Mouse (Mus musculus) G1E (cell line): ENCODE data around the gene Olfr69. TPM values are rescaled to one million over a fixed set of nuclear protein-coding genes. Genes with fewer than 3 reads are reported as not detected.
A peak's percentile ranks its signal among the peaks of the same experiment; 100 is the strongest.
"Not testable (repeated sequence)": the region's sequence is repeated elsewhere in the genome, so short reads cannot be mapped to it uniquely, and the experiment has no call there.

ENCODE experiments used
- ATAC-seq: 2 replicates; pipeline ENCODE4 v1.8.0; 2016; ENCODE audit warnings: mild to moderate bottlenecking; ENCODE audit not compliant: insufficient number of reproducible peaks, poor library complexity, low FRiP score, severe bottlenecking; ENCODE audit errors: extremely low read depth
- DNase-seq: peaks from one replicate; pipeline ENCODE4 v3.0.0; 2012; ENCODE audit warnings: low spot score
- H3K27me3 ChIP-seq: 2 replicates; pipeline ENCODE4 v1.6.1; 2012; ENCODE audit warnings: mild to moderate bottlenecking, low read length, inconsistent platforms; ENCODE audit not compliant: insufficient read depth
- H3K36me3 ChIP-seq: replicated peaks from 2 replicates; pipeline ENCODE3; 2012; ENCODE audit warnings: mild to moderate bottlenecking, inconsistent platforms
- H3K4me1 ChIP-seq: 2 replicates; pipeline ENCODE4 v1.6.1; 2012; ENCODE audit warnings: low read depth, low read length, inconsistent platforms, mixed read lengths; ENCODE audit not compliant: insufficient read depth
- H3K4me3 ChIP-seq: 2 replicates; pipeline ENCODE4 v1.5.1; 2012; ENCODE audit warnings: low read depth, mild to moderate bottlenecking, inconsistent platforms, low read length, moderate library complexity, mixed read lengths
- H3K9me3 ChIP-seq: replicated peaks from 2 replicates; pipeline ENCODE4 v1.6.1; 2012; ENCODE audit warnings: inconsistent platforms
- CTCF ChIP-seq: IDR thresholded peaks from 2 replicates; pipeline ENCODE4 v1.5.1; 2012; ENCODE audit warnings: low read depth, low read length, inconsistent platforms, mixed read lengths
- GATA1 ChIP-seq: IDR thresholded peaks from 2 replicates; pipeline ENCODE4 v1.6.1; 2012; ENCODE audit warnings: borderline replicate concordance, low read length, inconsistent platforms, mixed read lengths
- GATA2 ChIP-seq: IDR thresholded peaks from 2 replicates; pipeline ENCODE4 v1.6.1; 2012; ENCODE audit warnings: low read depth, low read length, inconsistent platforms, borderline replicate concordance
- POLR2AphosphoS5 ChIP-seq: IDR thresholded peaks from 2 replicates; pipeline ENCODE4 v1.6.1; 2012; ENCODE audit warnings: low read depth, low read length, inconsistent platforms; ENCODE audit not compliant: insufficient replicate concordance
- TAL1 ChIP-seq: conservative IDR thresholded peaks from 2 replicates; pipeline ENCODE4 v1.6.1; 2012; ENCODE audit warnings: low read depth, low read length, inconsistent platforms, mixed read lengths
- polyA plus RNA-seq: library from polyadenylated mRNA; stranded (reverse); fragments of >175 nt; gene quantifications from 2 replicates; pipeline ENCODE4 v1.2.3, GENCODE M21; 2012
- total RNA-seq, 2 experiments: library from RNA; stranded (forward) in 1 of 2; stranded (reverse) in 1 of 2; fragments of 200-1000 nt in 1 of 2; fragments of >200 nt in 1 of 2; fragmentation: Nextera tagmentation in 1 of 2; gene quantifications; 2 replicates each; pipeline ENCODE4 v1.2.3; 2014 to 2017

Gene Olfr69
- total RNA-seq (2014; fragmentation: Nextera tagmentation) (not detected in 2 replicates), total RNA-seq (2017) (not detected in 2 replicates), polyA plus RNA-seq (not detected in 2 replicates)

GRCm38 (mm10) chr7:103771494-103771893 is at the start of gene Olfr69:
Gene Olfr69, minus strand, starts transcription at chr7:103771594.
- DNase-seq (no peak), ATAC-seq (no peak)
- no peaks in the 10 kb centered on the region for H3K9me3 ChIP-seq
- no peak within 1 kb of the TSS for H3K4me3 ChIP-seq
- H3K27me3 ChIP-seq: peaks cover 2% of the 10 kb centered on the region; the same call in 1 of the 2 replicates
- no peaks in the 10 kb centered on the region for H3K36me3 ChIP-seq
- no peaks in the 10 kb centered on the region for H3K4me1 ChIP-seq
- TF ChIP-seq POLR2AphosphoS5 (no peak), TAL1 (no peak), GATA1 (no peak), CTCF (no peak), GATA2 (no peak)

GRCm38 (mm10) chr7:103815085-103815484 is 43.7 kb upstream of the Olfr69 start:
- peaks cover 27% of the 10 kb centered on the region for H3K4me1 ChIP-seq
- H3K4me3 ChIP-seq, H3K36me3 ChIP-seq, DNase-seq, H3K27me3 ChIP-seq, ATAC-seq, H3K9me3 ChIP-seq: not testable (repeated sequence)

- DNase-seq (no peak), ATAC-seq (no peak)
- peaks cover 36% of the 10 kb centered on the region for H3K4me1 ChIP-seq
- no peaks in the 10 kb centered on the region for H3K27me3 ChIP-seq
- TF ChIP-seq GATA1: no peak
- no peak for TF ChIP-seq GATA2
- no peak for TF ChIP-seq TAL1
- TF ChIP-seq CTCF: no peak
- no peak for TF ChIP-seq POLR2AphosphoS5
- H3K36me3 ChIP-seq: no peaks in the 10 kb centered on the region
- no peaks in the 10 kb centered on the region for H3K9me3 ChIP-seq
- H3K4me3 ChIP-seq: peak within 1 kb of the TSS; percentile 27; the same call in 1 of the 2 replicates
These were observed 42.4 kb upstream of the Olfr69 start, which contains the start of gene Hbb-bt for GRCm38 (mm10) chr7:103813766-103814165. Gene Hbb-bt, minus strand, starts transcription at chr7:103813996.

- peaks cover 36% of the 10 kb centered on the region for H3K4me1 ChIP-seq
- not testable (repeated sequence) for DNase-seq, H3K36me3 ChIP-seq, H3K4me3 ChIP-seq, ATAC-seq, H3K9me3 ChIP-seq, H3K27me3 ChIP-seq
These were observed 41.8 kb upstream of the Olfr69 start for GRCm38 (mm10) chr7:103813152-103813551.

- H3K4me3 ChIP-seq: no peak overlapping the region; the same call in 1 of the 2 replicates
- TF ChIP-seq TAL1 (peak; percentile 53), GATA1 (no peak)
- no peaks in the 10 kb centered on the region for H3K9me3 ChIP-seq
- peaks cover 37% of the 10 kb centered on the region for H3K4me1 ChIP-seq
- ATAC-seq (peak; percentile 38), DNase-seq (peak; percentile 15)
- H3K36me3 ChIP-seq: no peaks in the 10 kb centered on the region
- no peaks in the 10 kb centered on the region for H3K27me3 ChIP-seq
These were observed 40.8 kb upstream of the Olfr69 start for GRCm38 (mm10) chr7:103812174-103812573.

- H3K9me3 ChIP-seq: no peaks in the 10 kb centered on the region
- H3K27me3 ChIP-seq: no peaks in the 10 kb centered on the region
- TF ChIP-seq POLR2AphosphoS5 (no peak), TAL1 (peak; percentile 40; the same call in 1 of the 2 replicates)
- H3K4me3 ChIP-seq: no peak overlapping the region; the same call in 1 of the 2 replicates
- H3K36me3 ChIP-seq: no peaks in the 10 kb centered on the region
- peaks cover 41% of the 10 kb centered on the region for H3K4me1 ChIP-seq
- peak; percentile 51 for ATAC-seq
- DNase-seq: no peak
These were observed 39.9 kb upstream of the Olfr69 start for GRCm38 (mm10) chr7:103811223-103811845.

GRCm38 (mm10) chr7:103810746-103811145 is 39.4 kb upstream of the Olfr69 start:
- DNase-seq (no peak), ATAC-seq (no peak)
- Histone ChIP-seq H3K27me3 (no peaks in the 10 kb centered on the region), H3K36me3 (no peaks in the 10 kb centered on the region), H3K4me3 (no peak overlapping the region), H3K4me1 (peaks cover 41% of the 10 kb centered on the region), H3K9me3 (no peaks in the 10 kb centered on the region)
- TF ChIP-seq CTCF (no peak), GATA2 (no peak), POLR2AphosphoS5 (no peak), TAL1 (no peak), GATA1 (no peak)
